Mouse (Mus musculus): ENCODE measurements around the gene Naa11.

Gene Naa11

GRCm38 (mm10) chr5:97345129-97345528 lies 47.0 kb downstream of the Naa11 start:
- ATAC-seq (ENCODE audit: low TSS enrichment): no peak

GRCm38 (mm10) chr5:97344144-97344543 lies 48.0 kb downstream of the Naa11 start:
- no peak for ATAC-seq (ENCODE audit: low TSS enrichment)

GRCm38 (mm10) chr5:97334794-97335193 lies 57.4 kb downstream of the Naa11 start:
- no peak for ATAC-seq (ENCODE audit: low TSS enrichment)
